20 mouse cellular contexts compared by ENCODE assay signal in the genomic region with DNA sequence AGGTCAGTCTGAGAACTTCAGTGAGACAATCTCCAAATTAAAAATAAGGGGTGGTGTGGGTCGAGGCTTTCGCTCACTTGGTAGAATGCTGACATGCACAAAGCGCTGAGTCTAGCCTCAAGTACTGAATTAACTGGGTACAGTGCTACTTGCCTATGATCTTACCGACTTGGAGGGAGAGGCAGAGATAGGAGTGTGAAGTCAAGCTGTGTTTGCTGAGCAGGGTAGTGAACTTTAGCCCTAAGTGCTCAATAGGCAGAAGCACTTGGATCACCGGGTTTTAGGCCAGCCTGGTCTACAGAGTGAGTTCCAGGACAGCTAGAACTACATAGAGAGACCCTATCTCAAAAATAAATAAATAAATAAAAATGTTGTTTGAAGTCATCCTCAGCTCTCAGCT. TPM values are rescaled to one million over a fixed set of nuclear protein-coding genes. Genes with fewer than 3 reads are reported as not detected.
DNase-seq lines count a peak whose midpoint lies in the region; ATAC-seq and TF ChIP-seq lines count a peak whose summit lies in the region.
"Had no signal": no experiment of that assay in that cellular context is flagged by ENCODE, and none has a peak within 500 bp of the region (broad histone marks: within the 10 kb centered on the region; RNA-seq: fewer than 3 reads in every experiment).

No protein-coding gene starts in this region.

- intact Hi-C loops in heart, postnatal 25 days (cut with DNase I), result loop anchor here (10.0 kb wide), 1 partner anchor 622 kb away; the partner anchor contains the start of gene Akap10
- intact Hi-C loops in left cerebral cortex, adult 2 months (cut with DNase I), result no loop called here

- no peak for ATAC-seq in heart, embryonic 13.5 days (ENCODE audit: extremely low read depth, insufficient number of reproducible peaks, low FRiP score, low TSS enrichment)
- ATAC-seq in liver, embryonic 15.5 days (ENCODE audit: insufficient read depth), result no peak
- no peak for ATAC-seq in liver, embryonic 12.5 days
- ATAC-seq in stomach, embryonic 16.5 days (ENCODE audit: insufficient read depth, low FRiP score), result peak; percentile 41; the same call in 1 of the 2 replicates
- ATAC-seq: forebrain, postnatal 0 days; midbrain, embryonic 13.5 days had no signal

- H3K9ac ChIP-seq in heart, embryonic 13.5 days, result no peak overlapping the region
- no peak overlapping the region for H3K9ac ChIP-seq in liver, embryonic 15.5 days
- no peak overlapping the region for H3K9ac ChIP-seq in liver, embryonic 12.5 days
- H3K9ac ChIP-seq in stomach, embryonic 16.5 days (ENCODE audit: low read length), result no peak overlapping the region
- H3K9ac ChIP-seq: forebrain, postnatal 0 days; hindbrain, embryonic 15.5 days; liver, embryonic 14.5 days; midbrain, embryonic 13.5 days; neural tube, embryonic 13.5 days had no signal

- peaks cover 36% of the 10 kb centered on the region for H3K4me1 ChIP-seq in heart, embryonic 13.5 days
- peaks cover 44% of the 10 kb centered on the region for H3K4me1 ChIP-seq in liver, embryonic 15.5 days (replicated peaks)
- H3K4me1 ChIP-seq in liver, embryonic 12.5 days, result peaks cover 32% of the 10 kb centered on the region
- peaks cover 21% of the 10 kb centered on the region for H3K4me1 ChIP-seq in stomach, embryonic 16.5 days (ENCODE audit: control insufficient read depth, insufficient read depth, low read length)

- 54% methylated on average over 5 of the region's 5 CpGs for WGBS in heart, embryonic 13.5 days
- WGBS in liver, embryonic 15.5 days (ENCODE audit: insufficient replicate concordance), result 68% methylated on average over 5 of the region's 5 CpGs
- 59% methylated on average over 5 of the region's 5 CpGs for WGBS in liver, embryonic 12.5 days (ENCODE audit: insufficient replicate concordance)
- WGBS in stomach, embryonic 16.5 days, result 53% methylated on average over 5 of the region's 5 CpGs

- TF ChIP-seq CTCF in left cerebral cortex, adult 2 months (IDR thresholded peaks at IDR 0.05), result no peak

- H3K4me2 ChIP-seq in heart, embryonic 13.5 days, result peak overlapping the region; percentile 97
- H3K4me2 ChIP-seq in liver, embryonic 15.5 days, result no peak overlapping the region
- no peak overlapping the region for H3K4me2 ChIP-seq in liver, embryonic 12.5 days
- no peak overlapping the region for H3K4me2 ChIP-seq in stomach, embryonic 16.5 days (ENCODE audit: low read depth, low read length)
- H3K4me2 ChIP-seq: hindbrain, embryonic 15.5 days; midbrain, embryonic 13.5 days; neural tube, embryonic 13.5 days had no signal

- no peak overlapping the region for H3K27ac ChIP-seq in heart, embryonic 13.5 days (replicated peaks)
- H3K27ac ChIP-seq in liver, embryonic 15.5 days (replicated peaks), result 0 out of 2 replicates have a peak overlapping the region, but pooled peaks have one; percentile 4
- H3K27ac ChIP-seq in liver, embryonic 12.5 days, result no peak overlapping the region
- H3K27ac ChIP-seq in stomach, embryonic 16.5 days (ENCODE audit: low read length), result no peak overlapping the region
- no peak overlapping the region for H3K27ac ChIP-seq in left cerebral cortex, adult 2 months
- H3K27ac ChIP-seq: forebrain, embryonic 10.5 days; hindbrain, embryonic 15.5 days; limb, embryonic 10.5 days; liver, embryonic 14.5 days; midbrain, embryonic 13.5 days; neural tube, embryonic 13.5 days had no signal

- H3K27me3 ChIP-seq in heart, embryonic 13.5 days (replicated peaks), result 0 out of 2 replicates have a peak, but pooled peaks cover 4% of the 10 kb centered on the region
- peaks cover 5% of the 10 kb centered on the region; the same call in 1 of the 2 replicates for H3K27me3 ChIP-seq in liver, embryonic 15.5 days
- no peaks in the 10 kb centered on the region; the same call in 1 of the 2 replicates for H3K27me3 ChIP-seq in liver, embryonic 12.5 days (replicated peaks)
- no peaks in the 10 kb centered on the region for H3K27me3 ChIP-seq in stomach, embryonic 16.5 days (ENCODE audit: control insufficient read depth, insufficient read depth, low read length)
- H3K27me3 ChIP-seq: hindbrain, embryonic 15.5 days; midbrain, embryonic 13.5 days; neural tube, embryonic 13.5 days had no signal

- H3K36me3 ChIP-seq in heart, embryonic 13.5 days, result peaks cover 32% of the 10 kb centered on the region
- peaks cover 30% of the 10 kb centered on the region for H3K36me3 ChIP-seq in liver, embryonic 15.5 days (replicated peaks)
- H3K36me3 ChIP-seq in liver, embryonic 12.5 days, result peaks cover 35% of the 10 kb centered on the region
- H3K36me3 ChIP-seq in stomach, embryonic 16.5 days (ENCODE audit: control insufficient read depth, insufficient read depth, low read length), result peaks cover 21% of the 10 kb centered on the region

- H3K9me3 ChIP-seq in heart, embryonic 13.5 days, result no peaks in the 10 kb centered on the region
- H3K9me3 ChIP-seq in liver, embryonic 15.5 days (replicated peaks), result no peaks in the 10 kb centered on the region
- no peaks in the 10 kb centered on the region for H3K9me3 ChIP-seq in liver, embryonic 12.5 days (replicated peaks)
- no peaks in the 10 kb centered on the region for H3K9me3 ChIP-seq in stomach, embryonic 16.5 days (replicated peaks; ENCODE audit: control insufficient read depth, low read length)
- H3K9me3 ChIP-seq: forebrain, embryonic 10.5 days; hindbrain, embryonic 15.5 days; limb, embryonic 10.5 days; midbrain, embryonic 13.5 days; neural tube, embryonic 13.5 days had no signal

- 0 out of 2 replicates have a peak overlapping the region, but pooled peaks have one; percentile 3 for H3K4me3 ChIP-seq in heart, embryonic 13.5 days
- no peak overlapping the region for H3K4me3 ChIP-seq in liver, embryonic 15.5 days (replicated peaks)
- H3K4me3 ChIP-seq in liver, embryonic 12.5 days, result no peak overlapping the region
- H3K4me3 ChIP-seq in stomach, embryonic 16.5 days (replicated peaks; ENCODE audit: low read length), result no peak overlapping the region
- no peak overlapping the region for H3K4me3 ChIP-seq in left cerebral cortex, adult 2 months
- H3K4me3 ChIP-seq: forebrain, embryonic 10.5 days; hindbrain, embryonic 15.5 days; limb, embryonic 10.5 days; midbrain, embryonic 13.5 days; neural tube, embryonic 13.5 days had no signal

- no peak for DNase-seq in heart, postnatal 25 days (ENCODE audit: low spot score)
- DNase-seq in kidney, postnatal 10 days, result peak; percentile 13
- no peak for DNase-seq in left cerebral cortex, adult 2 months (ENCODE audit: extremely low spot score in 1 of 2, low spot score in 2 of 2)
- no peak for DNase-seq in B cell, adult 2 months
- DNase-seq: adrenal gland, postnatal 36 days; cerebellum, adult 18-20 months; cerebellum, postnatal 36 days; forebrain, postnatal 0 days; heart, postnatal 4 days; spleen, adult 18-20 months had no signal

RNA-seq across cellular contexts. Expression of gene Ubb, which starts 6.2 kb away (rescaled TPM):
- polyA plus RNA-seq in heart, embryonic 13.5 days (2015; fragmentation: Nextera tagmentation; extraction: Ambion mirVana), result 2,701 and 2,883 TPM in 2 replicates
- total RNA-seq in heart, postnatal 25 days (2021), result 100 to 1,000 TPM; 561 to 624 TPM
- 1,540 and 1,587 TPM in 2 replicates for polyA plus RNA-seq in liver, embryonic 15.5 days (2015; fragmentation: Nextera tagmentation; extraction: Ambion mirVana)
- polyA plus RNA-seq in liver, embryonic 12.5 days (2016; fragmentation: Nextera tagmentation; extraction: Ambion mirVana), result 1,472 and 1,525 TPM in 2 replicates
- 2,665 and 2,674 TPM in 2 replicates for polyA plus RNA-seq in stomach, embryonic 16.5 days (2015; fragmentation: Nextera tagmentation; extraction: Ambion mirVana)
- total RNA-seq in left cerebral cortex, adult 2 months (2021), result 1,000 to 10,000 TPM; 1,603 to 1,693 TPM

RNA-seq across cellular contexts. Expression of gene Trpv2, which starts 17.1 kb away (rescaled TPM):
- polyA plus RNA-seq in heart, embryonic 13.5 days (2015; fragmentation: Nextera tagmentation; extraction: Ambion mirVana), result 3.4 and 4.7 TPM in 2 replicates
- 1 to 10 TPM; 2.4 to 3.3 TPM for total RNA-seq in heart, postnatal 25 days (2021)
- 5.5 and 6.3 TPM in 2 replicates for polyA plus RNA-seq in liver, embryonic 15.5 days (2015; fragmentation: Nextera tagmentation; extraction: Ambion mirVana)
- polyA plus RNA-seq in liver, embryonic 12.5 days (2016; fragmentation: Nextera tagmentation; extraction: Ambion mirVana), result 8.0 and 9.0 TPM in 2 replicates
- polyA plus RNA-seq in stomach, embryonic 16.5 days (2015; fragmentation: Nextera tagmentation; extraction: Ambion mirVana), result 20.9 and 22.2 TPM in 2 replicates
- total RNA-seq in left cerebral cortex, adult 2 months (2021), result 10 to 100 TPM; 17.1 to 18.7 TPM

RNA-seq across cellular contexts. Expression of gene Cenpv, which starts 18.1 kb away (rescaled TPM):
- 16.4 and 16.7 TPM in 2 replicates for polyA plus RNA-seq in heart, embryonic 13.5 days (2015; fragmentation: Nextera tagmentation; extraction: Ambion mirVana)
- total RNA-seq in heart, postnatal 25 days (2021), result 10 to 100 TPM; 22.5 to 26.4 TPM
- polyA plus RNA-seq in liver, embryonic 15.5 days (2015; fragmentation: Nextera tagmentation; extraction: Ambion mirVana), result 14.4 and 15.7 TPM in 2 replicates
- polyA plus RNA-seq in liver, embryonic 12.5 days (2016; fragmentation: Nextera tagmentation; extraction: Ambion mirVana), result 30.6 and 32.3 TPM in 2 replicates
- 4.2 and 5.7 TPM in 2 replicates for polyA plus RNA-seq in stomach, embryonic 16.5 days (2015; fragmentation: Nextera tagmentation; extraction: Ambion mirVana)
- total RNA-seq in left cerebral cortex, adult 2 months (2021), result 10 to 100 TPM; 34.6 to 41.0 TPM
